Mouse (Mus musculus) embryonic facial prominence, embryonic 14.5 days (tissue): ENCODE data around the gene Retnlg. TPM values are rescaled to one million over a fixed set of nuclear protein-coding genes. Genes with fewer than 3 reads are reported as not detected.

Source experiments
- ATAC-seq: fragments of 200-750 bp; cut with Nextera tagmentation; 2 replicates; pipeline ENCODE4 v1.8.0; 2017; ENCODE audit warnings: low read depth, moderate number of reproducible peaks, moderate TSS enrichment
- DNase-seq: peaks from one replicate; pipeline ENCODE4 v3.0.0-alpha.2; 2015; ENCODE audit warnings: low spot score
- H3K27ac ChIP-seq: fragments of 300-500 bp; sonication (generic); replicated peaks from 2 replicates; pipeline ENCODE4 v1.5.1; 2014; ENCODE audit warnings: low read depth, mild to moderate bottlenecking, low read length, moderate library complexity
- H3K27me3 ChIP-seq: fragments of 300-500 bp; sonication (generic); replicated peaks from 2 replicates; pipeline ENCODE4 v1.6.1; 2014; ENCODE audit warnings: low read length; ENCODE audit not compliant: control insufficient read depth, insufficient read depth
- H3K36me3 ChIP-seq: fragments of 300-500 bp; sonication (generic); 2 replicates; pipeline ENCODE4 v1.6.1; 2014; ENCODE audit warnings: low read length, mixed read lengths; ENCODE audit not compliant: control insufficient read depth, insufficient read depth
- H3K4me1 ChIP-seq: fragments of 300-500 bp; sonication (generic); 2 replicates; pipeline ENCODE4 v1.6.1; 2014; ENCODE audit warnings: antibody characterized with exemption, low read length; ENCODE audit not compliant: control insufficient read depth, insufficient read depth
- H3K4me2 ChIP-seq: fragments of 300-500 bp; sonication (generic); 2 replicates; pipeline ENCODE4 v1.6.1; 2014; ENCODE audit warnings: low read depth, mild to moderate bottlenecking, low read length, moderate library complexity, mixed read lengths
- H3K4me3 ChIP-seq: fragments of 300-500 bp; sonication (generic); 2 replicates; pipeline ENCODE4 v1.5.1; 2014; ENCODE audit warnings: low read depth, mild to moderate bottlenecking, low read length
- H3K9ac ChIP-seq: fragments of 300-500 bp; sonication (generic); 2 replicates; pipeline ENCODE4 v1.6.1; 2014; ENCODE audit warnings: low read depth, mild to moderate bottlenecking, low read length, moderate library complexity, mixed read lengths
- H3K9me3 ChIP-seq: fragments of 300-500 bp; sonication (generic); 2 replicates; pipeline ENCODE4 v1.6.1; 2016; ENCODE audit warnings: low read length; ENCODE audit not compliant: control insufficient read depth
- WGBS: fragments of 180-500 bp; shearing (Covaris S2); extraction: QIAGEN DNeasy Blood & Tissue Kit; methylation state at CpG from one replicate; pipeline ENCODE4 v1.1.7; 2014; 5-methylcytosine and 5-hydroxymethylcytosine counted together
- polyA plus RNA-seq: library from polyadenylated mRNA; unstranded; fragments of >200 nt; fragmentation: Nextera tagmentation; extraction: Ambion mirVana; gene quantifications from 2 replicates; pipeline ENCODE4 v1.2.1, GENCODE M21; 2014

Retnlg gene
- polyA plus RNA-seq, 1 experiment from 2014 or later = 0.74 TPM

GRCm38 (mm10) chr16:48867690-48868089, 4.7 kb upstream of the Retnlg start:
- DNase-seq (no peak), ATAC-seq (no peak)
- Histone ChIP-seq H3K9me3 (no peaks in the 10 kb centered on the region), H3K9ac (no peak overlapping the region), H3K4me2 (no peak overlapping the region), H3K27ac (no peak overlapping the region), H3K36me3 (no peaks in the 10 kb centered on the region), H3K27me3 (no peaks in the 10 kb centered on the region), H3K4me3 (no peak overlapping the region), H3K4me1 (no peaks in the 10 kb centered on the region)
- WGBS = 76% methylated on average over 2 of the region's 2 CpGs

- no peaks in the 10 kb centered on the region for H3K9me3 ChIP-seq
- 70% methylated on average over 1 of the region's 1 CpGs for WGBS
- H3K27ac ChIP-seq = no peak overlapping the region
- H3K27me3 ChIP-seq = no peaks in the 10 kb centered on the region
- ATAC-seq (no peak), DNase-seq (no peak)
- no peaks in the 10 kb centered on the region for H3K36me3 ChIP-seq
- H3K4me3 ChIP-seq = no peak overlapping the region
- H3K4me2 ChIP-seq = no peak overlapping the region
- no peaks in the 10 kb centered on the region for H3K4me1 ChIP-seq
- no peak overlapping the region for H3K9ac ChIP-seq
These were observed 3.8 kb upstream of the Retnlg start for GRCm38 (mm10) chr16:48868663-48869062.

- DNase-seq = no peak
- no peak overlapping the region for H3K27ac ChIP-seq
- ATAC-seq = no peak
- H3K9ac ChIP-seq = no peak overlapping the region
- H3K4me3 ChIP-seq = no peak overlapping the region
- no peak overlapping the region for H3K4me2 ChIP-seq
- no peaks in the 10 kb centered on the region for H3K4me1 ChIP-seq
- H3K36me3 ChIP-seq = no peaks in the 10 kb centered on the region
- no peaks in the 10 kb centered on the region for H3K9me3 ChIP-seq
- 86% methylated on average over 3 of the region's 3 CpGs for WGBS
- H3K27me3 ChIP-seq = no peaks in the 10 kb centered on the region
These were observed 2.8 kb upstream of the Retnlg start for GRCm38 (mm10) chr16:48869671-48870070.

DNA sequence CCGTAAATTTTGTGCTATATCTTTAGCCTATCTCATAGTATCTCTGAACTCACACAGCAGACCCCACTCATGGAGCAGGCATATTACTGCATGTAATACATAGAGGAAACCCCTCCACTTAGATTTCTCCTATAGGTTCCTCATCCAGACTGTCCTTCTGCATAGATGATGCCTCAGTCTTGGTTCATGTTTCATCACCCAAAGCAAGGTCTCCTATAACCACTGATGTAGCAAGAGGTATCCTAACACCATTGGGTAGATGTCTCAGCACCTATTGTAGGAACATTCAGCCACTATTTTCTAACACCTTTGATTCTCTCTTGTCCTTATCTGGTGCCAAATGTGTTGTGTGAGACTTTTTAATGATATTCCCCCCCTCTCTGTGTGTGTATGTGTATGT, 667 bp upstream of the Retnlg start:
- ATAC-seq (no peak), DNase-seq (no peak)
- H3K4me2 ChIP-seq = no peak overlapping the region
- H3K4me3 ChIP-seq = no peak overlapping the region
- no peaks in the 10 kb centered on the region for H3K36me3 ChIP-seq
- no peaks in the 10 kb centered on the region for H3K4me1 ChIP-seq
- H3K9ac ChIP-seq = no peak overlapping the region
- H3K27me3 ChIP-seq = no peaks in the 10 kb centered on the region
- no peaks in the 10 kb centered on the region for H3K9me3 ChIP-seq
- H3K27ac ChIP-seq = no peak overlapping the region
- WGBS = 97% methylated on average over 1 of the region's 1 CpGs

- H3K36me3 ChIP-seq = no peaks in the 10 kb centered on the region
- DNase-seq (peak; percentile 2), ATAC-seq (no peak)
- no peak overlapping the region for H3K9ac ChIP-seq
- no peak overlapping the region for H3K27ac ChIP-seq
- no peaks in the 10 kb centered on the region for H3K4me1 ChIP-seq
- H3K9me3 ChIP-seq = no peaks in the 10 kb centered on the region
- no peak overlapping the region for H3K4me3 ChIP-seq
- H3K27me3 ChIP-seq = no peaks in the 10 kb centered on the region
- 62% methylated on average over 2 of the region's 2 CpGs for WGBS
- no peak overlapping the region for H3K4me2 ChIP-seq
These were observed 18.3 kb downstream of the Retnlg start for GRCm38 (mm10) chr16:48890733-48891132.

- Histone ChIP-seq H3K9ac (no peak overlapping the region), H3K27me3 (no peaks in the 10 kb centered on the region), H3K4me2 (no peak overlapping the region), H3K4me1 (no peaks in the 10 kb centered on the region), H3K36me3 (no peaks in the 10 kb centered on the region), H3K27ac (no peak overlapping the region), H3K4me3 (no peak overlapping the region), H3K9me3 (no peaks in the 10 kb centered on the region)
- no peak for DNase-seq
- 85% methylated on average over 1 of the region's 1 CpGs for WGBS
- no peak for ATAC-seq
These were observed 27.4 kb downstream of the Retnlg start for GRCm38 (mm10) chr16:48899868-48900267.

DNA sequence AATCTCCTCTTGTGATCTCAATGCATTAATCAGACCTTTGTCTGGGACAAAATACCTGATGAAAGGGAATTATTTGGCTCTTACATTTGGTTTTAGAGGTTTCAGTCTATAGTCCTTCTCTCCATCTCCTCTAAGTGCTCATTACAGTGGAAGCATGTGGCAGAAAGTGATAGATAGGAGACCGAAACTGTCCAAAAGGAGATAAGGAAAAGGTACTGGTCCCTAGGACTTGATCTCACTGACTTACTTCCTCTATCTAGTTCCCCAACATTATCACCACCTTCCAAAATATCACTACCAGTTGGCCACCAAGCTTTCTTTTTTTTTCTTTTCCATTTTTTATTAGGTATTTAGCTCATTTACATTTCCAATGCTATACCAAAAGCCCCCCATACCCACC, 38.8 kb downstream of the Retnlg start:
- H3K4me3 ChIP-seq = no peak overlapping the region
- no peak overlapping the region for H3K4me2 ChIP-seq
- DNase-seq (no peak), ATAC-seq (no peak)
- no peaks in the 10 kb centered on the region for H3K9me3 ChIP-seq
- no peaks in the 10 kb centered on the region for H3K27me3 ChIP-seq
- H3K27ac ChIP-seq = no peak overlapping the region
- no peaks in the 10 kb centered on the region for H3K4me1 ChIP-seq
- WGBS = 88% methylated on average over 1 of the region's 1 CpGs
- no peaks in the 10 kb centered on the region for H3K36me3 ChIP-seq
- H3K9ac ChIP-seq = no peak overlapping the region

DNA sequence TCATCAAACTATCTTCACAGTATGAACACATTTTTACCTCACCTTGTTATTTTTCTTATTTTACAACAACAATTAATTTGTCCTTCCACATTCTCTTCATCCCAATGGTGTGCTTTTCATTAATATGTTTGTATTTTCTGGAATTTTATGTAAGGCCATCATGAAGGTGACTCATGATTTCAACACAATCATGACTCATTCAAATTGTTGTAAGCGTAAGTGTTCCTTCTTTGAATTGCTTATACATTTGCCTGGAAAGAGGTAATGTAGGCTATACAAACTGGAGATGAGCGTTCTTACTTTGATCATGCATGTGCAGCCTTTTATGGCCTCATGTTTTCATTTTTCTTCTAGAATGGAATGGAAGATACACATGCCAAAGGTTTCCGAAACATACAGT, 40.8 kb downstream of the Retnlg start:
- H3K4me2 ChIP-seq = no peak overlapping the region
- H3K4me3 ChIP-seq = no peak overlapping the region
- H3K27ac ChIP-seq = no peak overlapping the region
- ATAC-seq (no peak), DNase-seq (no peak)
- no peaks in the 10 kb centered on the region for H3K9me3 ChIP-seq
- 92% methylated on average over 3 of the region's 3 CpGs for WGBS
- H3K27me3 ChIP-seq = no peaks in the 10 kb centered on the region
- H3K36me3 ChIP-seq = no peaks in the 10 kb centered on the region
- no peaks in the 10 kb centered on the region for H3K4me1 ChIP-seq
- H3K9ac ChIP-seq = no peak overlapping the region

DNA sequence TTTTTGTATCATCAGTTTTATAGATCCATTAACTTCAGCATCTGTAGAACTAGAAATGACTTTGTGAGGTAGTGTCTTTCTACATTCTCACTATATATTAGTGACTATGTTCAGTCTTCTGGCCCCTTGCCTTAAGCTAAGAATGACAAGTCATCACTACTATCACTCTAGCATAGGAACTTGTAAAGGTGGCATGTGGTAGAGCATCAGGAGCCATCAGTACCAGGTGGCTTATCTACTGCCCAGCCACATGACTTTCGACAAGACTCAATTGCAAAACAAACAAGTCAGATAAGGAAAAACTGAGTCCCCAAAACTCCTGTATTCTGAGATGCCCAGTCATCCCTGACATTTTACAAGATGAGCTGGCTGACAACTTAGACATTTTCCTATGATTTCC, 51.3 kb downstream of the Retnlg start:
- 92% methylated on average over 1 of the region's 1 CpGs for WGBS
- ATAC-seq (no peak), DNase-seq (no peak)
- H3K36me3 ChIP-seq = peaks cover 49% of the 10 kb centered on the region
- no peak overlapping the region for H3K4me3 ChIP-seq
- no peak overlapping the region for H3K27ac ChIP-seq
- no peaks in the 10 kb centered on the region for H3K9me3 ChIP-seq
- H3K4me1 ChIP-seq = no peaks in the 10 kb centered on the region
- no peak overlapping the region for H3K4me2 ChIP-seq
- H3K9ac ChIP-seq = no peak overlapping the region
- H3K27me3 ChIP-seq = no peaks in the 10 kb centered on the region
